Mouse (Mus musculus) naive thymus-derived CD4-positive, alpha-beta T cell, adult 2 months (primary cell): ENCODE measurements around the gene Rcbtb2.
"Not testable (repeated sequence)": the region's sequence is repeated elsewhere in the genome, so short reads cannot be mapped to it uniquely, and the experiment has no call there.

Experiments
- DNase-seq: peaks from one replicate; pipeline ENCODE4 v3.0.0-alpha.2; 2011; ENCODE audit warnings: low read depth

Rcbtb2 gene

GRCm38 (mm10) chr14:73122923-73123278, at the start of gene Rcbtb2:
Gene Rcbtb2 (plus strand): TSS chr14:73123037.
- DNase-seq, result no peak

- no peak for DNase-seq
Observed at GRCm38 (mm10) chr14:73083563-73083962, 39.3 kb upstream of the Rcbtb2 start.

GRCm38 (mm10) chr14:73086425-73086824, 36.4 kb upstream of the Rcbtb2 start:
- no peak for DNase-seq

- DNase-seq, result no peak
Observed at GRCm38 (mm10) chr14:73087247-73087646, 35.6 kb upstream of the Rcbtb2 start.

DNA sequence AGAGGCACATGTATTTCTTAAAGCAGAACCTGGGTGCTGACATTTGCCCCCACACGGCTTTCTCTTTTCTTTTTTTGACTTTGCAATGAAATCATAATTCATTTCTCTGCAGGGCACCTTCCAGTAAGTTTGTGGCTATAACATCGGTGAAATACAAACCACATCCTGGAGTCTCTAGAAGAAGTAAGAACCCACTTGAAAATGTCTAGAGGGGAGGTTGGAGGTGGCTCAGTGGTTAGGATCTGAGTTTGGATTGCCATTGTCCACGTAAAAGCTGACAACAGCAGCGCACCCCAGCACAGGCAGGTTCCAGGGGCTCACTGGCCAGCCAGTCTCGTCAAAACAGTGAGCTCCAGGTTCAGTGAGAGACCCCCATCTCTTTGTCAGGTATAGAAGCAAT, 35.1 kb upstream of the Rcbtb2 start:
- peak; percentile 62 for DNase-seq

DNA sequence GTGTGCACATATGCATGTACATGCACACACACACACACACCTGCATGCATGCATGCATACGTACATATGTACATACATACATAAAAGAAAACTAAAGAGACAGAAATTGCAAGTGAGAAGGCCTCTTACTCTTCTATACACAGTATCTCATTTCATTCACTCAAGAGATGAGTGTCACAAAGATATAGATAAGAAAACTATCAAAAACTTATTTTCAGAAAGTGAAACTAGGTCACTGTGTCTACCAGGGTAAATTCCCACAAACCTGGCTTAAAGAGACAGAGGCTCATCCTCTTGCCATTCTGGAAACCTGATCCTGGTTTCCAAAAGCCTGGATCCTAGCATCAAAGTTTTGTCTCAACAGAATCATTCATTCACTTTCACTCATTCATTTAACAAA, 34.6 kb upstream of the Rcbtb2 start:
- no peak for DNase-seq

DNA sequence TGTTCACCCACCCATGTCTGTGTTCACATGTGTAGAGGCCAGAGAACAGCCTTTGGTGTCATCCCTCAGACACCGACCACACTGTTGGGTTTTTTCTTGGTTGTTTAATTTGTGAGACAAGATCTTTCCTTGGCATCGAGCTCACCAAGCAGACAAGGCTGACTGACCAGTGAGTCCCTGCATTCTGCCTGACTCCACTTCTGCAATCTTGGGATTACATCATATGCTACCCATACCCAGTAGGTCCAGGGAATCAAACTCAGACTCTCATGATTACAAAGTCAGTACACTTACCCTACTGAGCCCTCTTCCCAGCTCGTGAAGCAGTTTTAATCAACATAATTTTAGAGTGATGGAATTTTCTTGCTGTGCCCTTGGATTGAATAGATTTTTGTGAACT, 30.0 kb upstream of the Rcbtb2 start:
- DNase-seq, result no peak

GRCm38 (mm10) chr14:73094802-73095550, 27.9 kb upstream of the Rcbtb2 start:
- DNase-seq, result no peak

GRCm38 (mm10) chr14:73098677-73099387, 24.0 kb upstream of the Rcbtb2 start:
- peak; percentile 81 for DNase-seq

- no peak for DNase-seq
Observed at GRCm38 (mm10) chr14:73102270-73102865, 20.5 kb upstream of the Rcbtb2 start.

GRCm38 (mm10) chr14:73102986-73103385, 19.9 kb upstream of the Rcbtb2 start:
- not testable (repeated sequence) for DNase-seq

DNA sequence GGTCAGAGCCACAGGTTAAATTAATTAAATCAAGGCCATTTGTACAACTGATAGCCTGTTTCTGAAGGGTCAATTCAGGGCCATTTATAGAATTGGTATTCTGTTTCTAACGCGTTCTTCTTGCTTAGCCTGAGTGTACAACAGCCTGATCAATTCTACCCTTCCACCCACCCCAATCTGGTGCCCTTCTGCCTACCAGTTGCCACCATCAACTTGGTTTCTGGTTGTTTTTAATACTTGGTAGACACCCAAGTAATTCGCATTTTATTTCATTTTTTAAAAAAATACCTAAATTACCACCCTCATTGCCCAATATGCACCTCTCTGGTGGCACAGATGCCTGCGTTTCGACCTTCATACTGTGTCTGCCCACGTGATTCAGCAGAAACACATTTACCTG, 17.9 kb upstream of the Rcbtb2 start:
- no peak for DNase-seq

GRCm38 (mm10) chr14:73105407-73106185, 17.2 kb upstream of the Rcbtb2 start:
- DNase-seq, result no peak

- DNase-seq, result peak; percentile 85
Observed at GRCm38 (mm10) chr14:73106234-73106711, 16.6 kb upstream of the Rcbtb2 start.

DNA sequence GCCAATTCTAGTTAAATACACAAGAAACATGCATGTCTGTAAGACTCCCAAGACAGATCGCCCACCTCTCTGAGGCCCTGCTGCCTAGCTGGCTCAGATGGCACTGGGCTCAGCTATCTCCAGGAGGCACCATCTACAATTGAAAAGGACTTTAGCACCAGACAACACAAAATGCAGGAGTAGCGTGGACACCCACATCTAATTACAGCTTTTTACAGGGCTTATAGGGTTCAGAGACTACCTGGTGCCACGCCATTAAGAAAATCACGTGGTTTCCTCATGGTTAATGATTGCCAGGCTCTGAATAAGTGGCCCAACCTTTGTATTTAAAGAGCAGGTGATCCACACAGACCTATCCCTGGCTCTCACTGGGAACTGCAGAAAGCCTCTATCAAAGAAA, 15.9 kb upstream of the Rcbtb2 start:
- DNase-seq, result no peak

- no peak for DNase-seq
Observed at GRCm38 (mm10) chr14:73107371-73107770, 15.5 kb upstream of the Rcbtb2 start.

- no peak for DNase-seq
Observed at GRCm38 (mm10) chr14:73107952-73108351, 14.9 kb upstream of the Rcbtb2 start.

DNA sequence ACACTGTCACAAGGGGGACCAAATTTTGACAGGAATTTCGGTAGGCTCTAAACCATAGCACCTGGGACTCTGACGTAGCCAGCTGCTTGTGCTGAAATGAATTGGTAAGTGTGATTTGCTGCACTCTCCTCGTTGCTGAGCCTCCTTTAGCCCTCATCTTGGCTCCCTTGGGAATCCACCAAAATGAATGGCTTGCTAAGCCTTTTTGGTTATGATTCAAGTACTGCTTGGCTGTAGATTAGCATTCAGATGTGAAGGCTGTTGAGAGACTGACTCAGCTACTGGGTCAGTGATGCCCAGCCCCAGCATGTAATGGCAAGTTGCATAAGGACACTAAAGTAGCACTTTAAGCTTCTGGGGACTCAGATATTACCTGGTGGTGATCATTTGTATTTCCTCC, 12.2 kb upstream of the Rcbtb2 start:
- no peak for DNase-seq

DNA sequence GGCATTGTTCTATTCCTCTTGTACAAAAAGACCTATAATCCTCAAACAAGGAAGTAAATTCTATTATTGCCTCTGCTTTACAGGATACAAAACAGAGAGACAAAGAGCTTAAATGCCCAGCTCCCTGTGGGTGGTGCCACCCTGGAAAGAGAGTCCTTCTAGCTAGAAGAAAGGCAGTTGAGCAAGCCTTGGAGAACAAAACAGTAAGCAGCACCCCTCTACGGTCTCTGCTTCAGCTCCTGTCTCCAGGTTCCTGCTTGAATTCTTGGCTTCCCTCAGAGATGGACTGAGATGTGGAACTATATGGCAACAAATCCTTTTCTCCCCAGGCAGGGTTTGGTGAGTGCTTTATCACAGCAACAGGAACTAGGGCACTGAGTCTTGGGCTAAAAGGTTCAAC, 11.7 kb upstream of the Rcbtb2 start:
- no peak for DNase-seq

- DNase-seq, result peak; percentile 43
Observed at GRCm38 (mm10) chr14:73112186-73112840, 10.5 kb upstream of the Rcbtb2 start.

GRCm38 (mm10) chr14:73114952-73115351, 7.9 kb upstream of the Rcbtb2 start:
- DNase-seq, result not testable (repeated sequence)

DNA sequence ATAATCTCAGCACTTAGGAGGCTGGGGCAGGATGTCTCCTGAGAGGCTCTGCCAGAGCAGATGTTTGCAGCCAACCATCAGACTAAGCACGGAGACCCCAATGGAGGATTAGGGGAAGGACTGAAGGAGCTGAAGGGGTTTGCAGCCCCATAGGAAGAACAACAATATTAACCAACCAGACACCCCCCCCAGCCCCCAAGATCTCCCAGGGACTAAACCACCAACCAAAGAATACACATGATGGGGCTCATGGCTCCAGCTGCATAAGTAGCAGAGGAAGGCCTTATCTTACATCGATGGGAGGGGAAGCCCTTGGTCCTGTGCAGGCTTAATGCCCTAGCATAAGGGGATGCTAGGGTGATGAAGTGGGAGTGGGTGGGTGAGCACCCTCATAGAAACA, 6.5 kb upstream of the Rcbtb2 start:
- no peak for DNase-seq
